Mouse (Mus musculus) urinary bladder, adult 18-20 months (tissue): ENCODE measurements around the gene Hoxa11.

Experiments
- DNase-seq, 2 experiments: peaks; one replicate each; pipeline ENCODE4 v3.0.0; 2022; ENCODE audit warnings: low spot score in 2 of 2, mixed read lengths in 2 of 2

Hoxa11 gene

GRCm38 (mm10) chr6:52233546-52234427 lies 11.8 kb downstream of the Hoxa11 start:
- peak in 1 of 2 experiments; percentile 80 for DNase-seq

GRCm38 (mm10) chr6:52232984-52233545 lies 12.5 kb downstream of the Hoxa11 start:
- DNase-seq = peak in 1 of 2 experiments; percentile 52

GRCm38 (mm10) chr6:52232568-52232965 lies 13.0 kb downstream of the Hoxa11 start:
- peak in 1 of 2 experiments; percentile 57 for DNase-seq

GRCm38 (mm10) chr6:52231885-52232567 lies 13.6 kb downstream of the Hoxa11 start:
- DNase-seq = peak in 1 of 2 experiments; percentile 50

GRCm38 (mm10) chr6:52230516-52231165 lies 15.0 kb downstream of the Hoxa11 start, which contains the start of gene Hoxa9:
Gene Hoxa9 (minus strand): TSS chr6:52231089.
- no peak for DNase-seq

- peak in 1 of 2 experiments; percentile 76 for DNase-seq
Measured at GRCm38 (mm10) chr6:52229558-52230416, 15.8 kb downstream of the Hoxa11 start.

GRCm38 (mm10) chr6:52228475-52229465 lies 16.8 kb downstream of the Hoxa11 start:
- DNase-seq = peak in 1 of 2 experiments; percentile 65

GRCm38 (mm10) chr6:52227470-52228222 lies 18.0 kb downstream of the Hoxa11 start:
- DNase-seq = no peak

- DNase-seq = peak in 1 of 2 experiments; percentile 51
Measured at GRCm38 (mm10) chr6:52226569-52227257, 18.9 kb downstream of the Hoxa11 start.

GRCm38 (mm10) chr6:52225612-52226568 lies 19.7 kb downstream of the Hoxa11 start:
- peak; percentile 84 to 88 for DNase-seq

- no peak for DNase-seq
Measured at GRCm38 (mm10) chr6:52224895-52225611, 20.6 kb downstream of the Hoxa11 start.

- DNase-seq = peak in 1 of 2 experiments; percentile 44
Measured at GRCm38 (mm10) chr6:52223939-52224760, 21.5 kb downstream of the Hoxa11 start.

GRCm38 (mm10) chr6:52222729-52223128 lies 22.9 kb downstream of the Hoxa11 start:
- no peak for DNase-seq

GRCm38 (mm10) chr6:52221993-52222685 lies 23.5 kb downstream of the Hoxa11 start:
- peak in 1 of 2 experiments; percentile 72 for DNase-seq
